Mouse (Mus musculus) spleen, adult 18-20 months (tissue): ENCODE measurements at regions not wholly inside any gene's neighbourhood (a gene's known extent, or its start where the extent isn't known, plus 50 kb on each side); places are given as distances from the start of the nearest gene placed in this dataset.
"Not testable (repeated sequence)": the region's sequence is repeated elsewhere in the genome, so short reads cannot be mapped to it uniquely, and the experiment has no call there.

ENCODE experiments used
- DNase-seq, 2 experiments: peaks; one replicate each; pipeline ENCODE4 v3.0.0; 2022; ENCODE audit warnings: mixed read lengths in 2 of 2

- DNase-seq, result no peak
These were observed 124.3 kb upstream of the Teddm2 start for GRCm38 (mm10) chr1:154024301-154024700.

- no peak for DNase-seq
These were observed 127.3 kb upstream of the Teddm2 start for GRCm38 (mm10) chr1:154027303-154027702.

GRCm38 (mm10) chr1:154029826-154030225, 129.8 kb upstream of the Teddm2 start:
- no peak for DNase-seq

- peak; percentile 35 to 60 for DNase-seq
These were observed 132.7 kb upstream of the Teddm2 start for GRCm38 (mm10) chr1:154032669-154033099.

GRCm38 (mm10) chr1:154033958-154034606, 134.1 kb upstream of the Teddm2 start:
- DNase-seq, result peak; percentile 9 to 13

GRCm38 (mm10) chr1:154036729-154037270, 136.8 kb upstream of the Teddm2 start:
- no peak for DNase-seq

GRCm38 (mm10) chr1:154038241-154038640, 138.2 kb upstream of the Teddm2 start:
- no peak for DNase-seq

- no peak for DNase-seq
These were observed 140.9 kb upstream of the Teddm2 start for GRCm38 (mm10) chr1:154040907-154041306.

- no peak for DNase-seq
These were observed 142.9 kb upstream of the Teddm2 start for GRCm38 (mm10) chr1:154042956-154043355.

GRCm38 (mm10) chr1:154044712-154045111, 144.7 kb upstream of the Teddm2 start:
- no peak for DNase-seq

GRCm38 (mm10) chr1:154045951-154046350, 145.9 kb upstream of the Teddm2 start:
- DNase-seq, result no peak

- no peak for DNase-seq
These were observed 147.3 kb upstream of the Zfp648 start for GRCm38 (mm10) chr1:154053641-154054040.

- DNase-seq, result no peak
These were observed 146.1 kb upstream of the Zfp648 start for GRCm38 (mm10) chr1:154054874-154055273.

GRCm38 (mm10) chr1:154061397-154061796, 139.6 kb upstream of the Zfp648 start:
- not testable (repeated sequence) for DNase-seq

GRCm38 (mm10) chr1:154061851-154062250, 139.1 kb upstream of the Zfp648 start:
- no peak for DNase-seq

- no peak for DNase-seq
These were observed 138.3 kb upstream of the Zfp648 start for GRCm38 (mm10) chr1:154062666-154063065.

GRCm38 (mm10) chr1:154064633-154065032, 136.4 kb upstream of the Zfp648 start:
- DNase-seq, result no peak

- no peak for DNase-seq
These were observed 135.4 kb upstream of the Zfp648 start for GRCm38 (mm10) chr1:154065336-154066329.

- DNase-seq, result no peak
These were observed 133.1 kb upstream of the Zfp648 start for GRCm38 (mm10) chr1:154067856-154068255.

GRCm38 (mm10) chr1:154074270-154074669, 126.7 kb upstream of the Zfp648 start:
- DNase-seq, result no peak

- DNase-seq, result no peak
These were observed 124.1 kb upstream of the Zfp648 start for GRCm38 (mm10) chr1:154076684-154077475.

GRCm38 (mm10) chr1:154080505-154081380, 120.2 kb upstream of the Zfp648 start:
- no peak for DNase-seq
